Mouse (Mus musculus) bone marrow macrophage, adult 2 months (primary cell): ENCODE data around the gene Aldh1l2.

Source experiments
- CTCF ChIP-seq: IDR thresholded peaks from 2 replicates; pipeline ENCODE4 v1.5.1; 2012; ENCODE audit warnings: low read depth, mild to moderate bottlenecking, low read length, moderate library complexity
- POLR2A ChIP-seq: IDR thresholded peaks from 2 replicates; pipeline ENCODE4 v1.6.1; 2012; ENCODE audit warnings: mild to moderate bottlenecking, low read depth, low read length, borderline replicate concordance

GRCm38 (mm10) chr10:83533258-83533909 is 556 bp downstream of the Aldh1l2 start:
- no peak for TF ChIP-seq CTCF
- no peak for TF ChIP-seq POLR2A
